Mouse (Mus musculus): ENCODE data around the gene Cox8a. TPM values are rescaled to one million over a fixed set of nuclear protein-coding genes. Genes with fewer than 3 reads are reported as not detected.
A peak's percentile ranks its signal among the peaks of the same experiment; 100 is the strongest.

Cox8a gene
- polyA plus RNA-seq, 1 experiment from 2014 or later = 1,011 TPM

DNA sequence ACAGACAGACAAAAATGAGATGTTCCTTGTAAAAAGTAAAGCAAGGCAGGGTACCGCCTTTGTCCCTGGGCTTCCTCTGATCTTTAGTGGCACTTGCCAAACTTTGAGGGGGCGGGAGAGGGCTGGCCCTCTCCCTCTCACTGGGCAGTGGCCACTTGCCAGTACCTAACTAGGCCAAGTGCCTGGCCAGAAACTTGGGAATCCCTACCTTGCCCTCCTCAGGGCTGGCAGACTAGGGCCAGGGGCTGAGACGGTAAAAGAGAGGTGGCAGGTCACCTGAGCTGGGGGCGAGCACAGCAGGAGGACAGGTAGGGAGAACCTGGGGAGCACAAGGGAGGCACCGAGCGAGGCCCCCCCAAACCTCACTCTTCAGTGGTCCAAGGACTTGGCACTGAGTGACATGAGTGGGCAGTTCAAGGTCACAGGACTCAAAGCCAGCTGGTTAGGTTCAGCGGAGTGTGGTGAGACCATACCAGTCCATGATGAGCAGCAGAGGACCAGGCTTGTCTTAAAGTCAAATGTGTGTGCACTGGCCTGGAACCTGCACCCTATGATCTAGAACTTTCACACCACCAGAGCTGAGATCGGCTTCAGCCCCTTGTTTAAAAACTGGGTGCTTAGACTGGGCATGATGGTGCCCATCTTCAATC, 36.5 kb downstream of the Cox8a start:
- Histone ChIP-seq H3K4me3 (no peak overlapping the region), H3K9ac (no peak overlapping the region), H3K4me1 (replicated peaks) (peaks cover 72% of the 10 kb centered on the region), H3K27ac (replicated peaks) (no peak overlapping the region), H3K9me3 (no peaks in the 10 kb centered on the region), H3K27me3 (peaks cover 66% of the 10 kb centered on the region), H3K4me2 (no peak overlapping the region), H3K36me3 (no peaks in the 10 kb centered on the region)
- WGBS = 80% methylated on average over 8 of the region's 8 CpGs
- no peak for ATAC-seq (ENCODE audit: low read depth)

GRCm38 (mm10) chr19:7178841-7179452, 38.5 kb downstream of the Cox8a start:
- H3K36me3 ChIP-seq = no peaks in the 10 kb centered on the region
- ATAC-seq (ENCODE audit: low read depth) = no peak
- H3K27me3 ChIP-seq = peaks cover 66% of the 10 kb centered on the region
- H3K9me3 ChIP-seq = no peaks in the 10 kb centered on the region
- H3K9ac ChIP-seq = no peak overlapping the region
- no peak overlapping the region for H3K4me2 ChIP-seq
- 45% methylated on average over 3 of the region's 3 CpGs for WGBS
- H3K4me1 ChIP-seq (replicated peaks) = peaks cover 68% of the 10 kb centered on the region
- no peak overlapping the region for H3K4me3 ChIP-seq
- no peak overlapping the region for H3K27ac ChIP-seq (replicated peaks)

DNA sequence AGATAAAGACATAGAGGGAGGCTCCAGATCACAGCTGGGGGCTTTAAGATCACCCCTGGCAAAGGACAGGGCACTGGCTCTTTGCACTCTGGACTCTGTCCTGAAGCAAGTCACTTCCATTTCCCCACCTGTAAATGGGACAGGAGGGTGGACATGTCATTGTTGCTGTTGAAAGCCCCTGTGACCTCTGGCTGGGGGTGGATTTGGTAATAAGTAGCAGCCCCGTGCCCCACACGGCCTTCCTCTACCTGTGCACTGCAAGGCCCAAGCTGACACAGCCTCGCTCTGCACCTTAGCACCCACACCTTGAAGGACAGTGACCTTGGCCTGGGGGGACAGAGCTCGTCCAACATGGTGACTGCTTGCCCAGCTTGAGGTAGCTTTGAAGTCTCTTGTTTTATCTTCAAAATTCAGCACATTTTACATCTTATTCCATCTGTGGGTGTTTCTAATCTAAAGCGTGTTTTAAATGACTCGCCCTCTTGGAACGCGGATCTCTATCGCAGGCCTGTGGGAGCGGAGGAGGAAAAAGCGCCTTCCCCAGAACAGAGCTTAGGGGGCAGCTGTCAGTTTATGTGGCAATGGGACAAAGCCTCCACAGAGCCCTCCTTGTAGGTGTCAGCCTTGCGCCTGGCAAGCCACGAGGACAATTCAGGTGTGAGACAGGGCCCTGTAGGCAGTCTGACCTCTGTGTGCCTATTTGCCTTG, 39.5 kb downstream of the Cox8a start:
- no peak overlapping the region for H3K27ac ChIP-seq (replicated peaks)

DNA sequence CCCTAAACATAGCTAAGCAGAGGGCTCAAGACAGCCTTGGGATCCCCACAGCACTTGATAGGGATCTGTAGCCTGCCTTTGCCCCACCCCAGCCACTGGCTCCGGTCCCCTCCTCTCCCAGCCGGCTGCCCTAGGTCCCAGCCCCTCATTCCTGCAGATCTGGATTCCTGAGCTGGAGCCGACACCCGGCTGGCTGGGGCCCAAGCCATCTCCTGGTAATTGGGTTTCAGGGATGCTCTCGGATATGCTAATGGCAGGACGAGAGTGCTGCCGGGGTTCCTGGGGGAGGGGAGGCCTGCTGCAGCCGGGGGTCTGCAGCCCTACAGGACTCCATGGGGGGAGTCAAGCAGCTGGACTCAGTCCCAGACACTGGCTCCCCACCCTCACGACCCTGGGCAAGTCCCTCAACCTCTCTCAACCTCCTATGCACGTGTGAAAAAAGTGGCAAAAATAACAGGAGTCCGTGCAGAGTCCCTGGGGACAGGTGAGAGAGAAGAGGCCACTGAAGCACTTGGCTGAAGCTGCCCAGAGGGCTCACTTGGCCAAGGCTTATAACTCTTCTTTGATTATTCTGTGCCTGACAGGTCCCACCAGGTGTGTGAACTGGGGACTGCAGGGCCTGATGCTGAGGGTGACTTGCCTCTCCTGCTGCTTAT, 41.2 kb downstream of the Cox8a start:
- 0 out of 2 replicates have a peak, but pooled peaks have one; percentile 5 for ATAC-seq (ENCODE audit: low read depth)
- Histone ChIP-seq H3K4me2 (no peak overlapping the region), H3K9ac (no peak overlapping the region; the same call in 1 of the 2 replicates), H3K27me3 (peaks cover 59% of the 10 kb centered on the region), H3K27ac (replicated peaks) (no peak overlapping the region), H3K36me3 (no peaks in the 10 kb centered on the region), H3K4me3 (no peak overlapping the region), H3K4me1 (replicated peaks) (peaks cover 66% of the 10 kb centered on the region), H3K9me3 (no peaks in the 10 kb centered on the region)
- 8% methylated on average over 11 of the region's 11 CpGs for WGBS

More for the DNA sequence above, 39.5 kb downstream of the Cox8a start:
- Histone ChIP-seq H3K4me2 (no peak overlapping the region), H3K36me3 (no peaks in the 10 kb centered on the region), H3K9ac (no peak overlapping the region), H3K9me3 (no peaks in the 10 kb centered on the region), H3K4me1 (replicated peaks) (peaks cover 65% of the 10 kb centered on the region), H3K27me3 (peaks cover 64% of the 10 kb centered on the region), H3K4me3 (no peak overlapping the region)
- no peak for ATAC-seq (ENCODE audit: low read depth)
- WGBS = 63% methylated on average over 13 of the region's 13 CpGs

GRCm38 (mm10) chr19:7172051-7172866, 45.2 kb downstream of the Cox8a start:
- WGBS = 12% methylated on average over 13 of the region's 13 CpGs
- H3K27ac ChIP-seq (replicated peaks) = peak overlapping the region; percentile 61

GRCm38 (mm10) chr19:7171447-7171846, 46.0 kb downstream of the Cox8a start:
- WGBS = 9% methylated on average over 8 of the region's 8 CpGs
- Histone ChIP-seq H3K4me1 (replicated peaks) (peaks cover 43% of the 10 kb centered on the region), H3K27me3 (peaks cover 58% of the 10 kb centered on the region), H3K4me3 (no peak overlapping the region), H3K36me3 (no peaks in the 10 kb centered on the region), H3K9ac (no peak overlapping the region; the same call in 1 of the 2 replicates), H3K27ac (replicated peaks) (0 out of 2 replicates have a peak overlapping the region, but pooled peaks have one; percentile 18), H3K9me3 (no peaks in the 10 kb centered on the region), H3K4me2 (no peak overlapping the region)
- ATAC-seq (ENCODE audit: low read depth) = peak; percentile 30

More at GRCm38 (mm10) chr19:7172051-7172866, 45.2 kb downstream of the Cox8a start:
- ATAC-seq (ENCODE audit: low read depth) = peak; percentile 89
- H3K4me2 ChIP-seq = 0 out of 2 replicates have a peak overlapping the region, but pooled peaks have one; percentile 13
- H3K9ac ChIP-seq = peak overlapping the region; percentile 12; the same call in 1 of the 2 replicates
- H3K4me3 ChIP-seq = no peak overlapping the region
- H3K27me3 ChIP-seq = peaks cover 53% of the 10 kb centered on the region
- peaks cover 45% of the 10 kb centered on the region for H3K4me1 ChIP-seq (replicated peaks)
- no peaks in the 10 kb centered on the region for H3K9me3 ChIP-seq
- H3K36me3 ChIP-seq = no peaks in the 10 kb centered on the region

DNA sequence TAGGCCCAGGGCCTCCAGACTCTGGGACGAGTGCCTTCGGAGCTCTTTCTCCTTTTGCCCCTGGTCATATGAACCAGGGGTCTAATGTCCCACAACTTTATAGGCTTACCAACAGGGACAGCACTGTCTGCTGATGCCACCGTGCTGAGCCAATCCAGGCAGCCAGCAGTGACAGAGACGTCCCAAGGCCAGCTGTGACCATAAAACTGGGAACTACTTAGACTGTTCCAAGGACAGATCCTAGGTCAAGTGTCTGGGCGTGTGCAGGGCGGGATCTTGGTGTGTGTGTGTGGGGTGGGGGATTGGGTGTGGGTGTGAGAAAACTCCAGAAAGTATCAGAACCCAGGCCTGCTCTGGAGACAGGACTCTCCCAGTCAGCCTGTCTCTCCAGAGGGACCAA, 46.5 kb downstream of the Cox8a start:
- Histone ChIP-seq H3K27me3 (peaks cover 61% of the 10 kb centered on the region), H3K9me3 (no peaks in the 10 kb centered on the region), H3K27ac (replicated peaks) (no peak overlapping the region), H3K36me3 (no peaks in the 10 kb centered on the region), H3K4me2 (no peak overlapping the region), H3K4me3 (no peak overlapping the region), H3K4me1 (replicated peaks) (peaks cover 43% of the 10 kb centered on the region), H3K9ac (no peak overlapping the region)
- no peak for ATAC-seq (ENCODE audit: low read depth)
- 58% methylated on average over 6 of the region's 6 CpGs for WGBS

DNA sequence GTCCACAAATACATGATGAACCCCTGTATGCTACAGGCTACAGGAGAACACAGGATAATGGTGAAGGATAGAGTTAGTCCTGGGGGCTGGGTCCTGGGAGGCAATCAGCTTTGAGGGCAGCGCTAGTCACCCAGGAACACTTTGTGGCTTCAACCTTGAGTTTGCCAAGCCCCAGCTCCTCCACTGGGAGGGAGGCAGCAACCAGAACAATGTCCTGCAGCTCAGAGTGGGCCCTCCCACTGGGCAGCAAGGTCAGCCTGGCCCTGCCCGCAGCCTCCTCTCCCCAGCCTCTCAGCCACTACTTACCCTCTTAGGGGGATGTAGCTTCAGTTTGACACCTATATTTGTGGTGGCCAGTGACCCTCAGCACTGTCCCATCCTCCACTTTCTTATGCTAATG, 49.0 kb downstream of the Cox8a start:
- ATAC-seq (ENCODE audit: low read depth) = no peak
- no peak overlapping the region for H3K4me3 ChIP-seq
- no peak overlapping the region for H3K4me2 ChIP-seq
- no peak overlapping the region for H3K9ac ChIP-seq
- H3K36me3 ChIP-seq = no peaks in the 10 kb centered on the region
- H3K4me1 ChIP-seq (replicated peaks) = peaks cover 59% of the 10 kb centered on the region
- H3K27me3 ChIP-seq = peaks cover 68% of the 10 kb centered on the region
- H3K27ac ChIP-seq (replicated peaks) = no peak overlapping the region
- no peaks in the 10 kb centered on the region for H3K9me3 ChIP-seq
- 39% methylated on average over 2 of the region's 2 CpGs for WGBS

GRCm38 (mm10) chr19:7166767-7167166, 50.6 kb downstream of the Cox8a start:
- Histone ChIP-seq H3K4me3 (peak overlapping the region; percentile 77; the same call in 1 of the 2 replicates), H3K9ac (peak overlapping the region; percentile 87; the same call in 1 of the 2 replicates), H3K4me2 (peak overlapping the region; percentile 91; the same call in 1 of the 2 replicates), H3K27ac (replicated peaks) (no peak overlapping the region), H3K36me3 (no peaks in the 10 kb centered on the region), H3K27me3 (peaks cover 79% of the 10 kb centered on the region), H3K9me3 (no peaks in the 10 kb centered on the region), H3K4me1 (replicated peaks) (peaks cover 47% of the 10 kb centered on the region)
- WGBS = 10% methylated on average over 6 of the region's 6 CpGs
- no peak for ATAC-seq (ENCODE audit: low read depth)

GRCm38 (mm10) chr19:7166200-7166711, 51.2 kb downstream of the Cox8a start:
- Histone ChIP-seq H3K9me3 (no peaks in the 10 kb centered on the region), H3K27me3 (peaks cover 84% of the 10 kb centered on the region), H3K27ac (replicated peaks) (peak overlapping the region; percentile 65; the same call in 1 of the 2 replicates), H3K4me2 (peak overlapping the region; percentile 91), H3K36me3 (no peaks in the 10 kb centered on the region), H3K4me1 (replicated peaks) (peaks cover 45% of the 10 kb centered on the region), H3K4me3 (peak overlapping the region; percentile 77), H3K9ac (peak overlapping the region; percentile 87)
- peak; percentile 28 for ATAC-seq (ENCODE audit: low read depth)
- WGBS = under 1% methylated on average over 9 of the region's 15 CpGs
